Mouse (Mus musculus): ENCODE results near the gene Vps4a.

GRCm38 (mm10) chr8:107002532-107002931 lies 28.5 kb upstream of the Vps4a start:
- TF ChIP-seq HCFC1 (IDR thresholded peaks at IDR 0.05; ENCODE audit: borderline replicate concordance, insufficient read depth, low read length) (0 out of 2 replicates have a peak, but pooled peaks have one; percentile 50), ZC3H11A (IDR thresholded peaks at IDR 0.05; ENCODE audit: borderline replicate concordance, low read depth, low read length) (peak; percentile 52; the same call in 1 of the 2 replicates), ZNF384 (IDR thresholded peaks at IDR 0.05; ENCODE audit: low read depth, low read length) (0 out of 2 replicates have a peak, but pooled peaks have one; percentile 44), CHD2 (IDR thresholded peaks at IDR 0.05; ENCODE audit: low read depth, low read length) (no peak)
